Mouse (Mus musculus) midbrain, embryonic 14.5 days (tissue): ENCODE results near the gene Kcnk2. TPM values are rescaled to one million over a fixed set of nuclear protein-coding genes. Genes with fewer than 3 reads are reported as not detected.
A peak's percentile ranks its signal among the peaks of the same experiment; 100 is the strongest.

Source experiments
- ATAC-seq: fragments of 200-750 bp; cut with Nextera tagmentation; 2 replicates; pipeline ENCODE4 v1.8.0; 2017; ENCODE audit warnings: moderate number of reproducible peaks, moderate library complexity; ENCODE audit not compliant: low FRiP score, low TSS enrichment
- DNase-seq: peaks from one replicate; pipeline ENCODE4 v3.0.0-alpha.2; 2015
- H3K27ac ChIP-seq: fragments of 300-500 bp; sonication (generic); replicated peaks from 2 replicates; pipeline ENCODE4 v1.5.1; 2014; ENCODE audit warnings: mild to moderate bottlenecking, low read depth, low read length, moderate library complexity
- H3K27me3 ChIP-seq: fragments of 300-500 bp; sonication (generic); 2 replicates; pipeline ENCODE4 v1.6.1; 2014; ENCODE audit warnings: low read length, control low read depth, mixed read lengths; ENCODE audit not compliant: control insufficient read depth, insufficient read depth
- H3K36me3 ChIP-seq: fragments of 300-500 bp; sonication (generic); 2 replicates; pipeline ENCODE4 v1.6.1; 2014; ENCODE audit warnings: low read length, control low read depth; ENCODE audit not compliant: control insufficient read depth, insufficient read depth
- H3K4me1 ChIP-seq: fragments of 300-500 bp; sonication (generic); 2 replicates; pipeline ENCODE4 v1.6.1; 2014; ENCODE audit warnings: mild to moderate bottlenecking, antibody characterized with exemption, low read length, control low read depth; ENCODE audit not compliant: control insufficient read depth, insufficient read depth
- H3K4me2 ChIP-seq: fragments of 300-500 bp; sonication (generic); 2 replicates; pipeline ENCODE4 v1.6.1; 2014; ENCODE audit warnings: mild to moderate bottlenecking, low read length, moderate library complexity
- H3K4me3 ChIP-seq: fragments of 300-500 bp; sonication (generic); replicated peaks from 2 replicates; pipeline ENCODE4 v1.5.1; 2014; ENCODE audit warnings: low read depth, low read length
- H3K9ac ChIP-seq: fragments of 300-500 bp; sonication (generic); replicated peaks from 2 replicates; pipeline ENCODE4 v1.6.1; 2014; ENCODE audit warnings: mild to moderate bottlenecking, low read length, moderate library complexity
- H3K9me3 ChIP-seq: fragments of 300-500 bp; sonication (generic); 2 replicates; pipeline ENCODE4 v1.6.1; 2016; ENCODE audit warnings: low read length, control low read depth, mixed read lengths; ENCODE audit not compliant: control insufficient read depth
- WGBS: fragments of 180-500 bp; shearing (Covaris S2); extraction: QIAGEN DNeasy Blood & Tissue Kit; methylation state at CpG from one replicate; pipeline ENCODE4 v1.1.7; 2014; 5-methylcytosine and 5-hydroxymethylcytosine counted together
- polyA plus RNA-seq: library from polyadenylated mRNA; unstranded; fragments of >200 nt; fragmentation: Nextera tagmentation; extraction: Ambion mirVana; gene quantifications from 2 replicates; pipeline ENCODE4 v1.2.1, GENCODE M21; 2014

The Kcnk2 gene
- polyA plus RNA-seq, 1 experiment from 2014 or later = 23.8 TPM

DNA sequence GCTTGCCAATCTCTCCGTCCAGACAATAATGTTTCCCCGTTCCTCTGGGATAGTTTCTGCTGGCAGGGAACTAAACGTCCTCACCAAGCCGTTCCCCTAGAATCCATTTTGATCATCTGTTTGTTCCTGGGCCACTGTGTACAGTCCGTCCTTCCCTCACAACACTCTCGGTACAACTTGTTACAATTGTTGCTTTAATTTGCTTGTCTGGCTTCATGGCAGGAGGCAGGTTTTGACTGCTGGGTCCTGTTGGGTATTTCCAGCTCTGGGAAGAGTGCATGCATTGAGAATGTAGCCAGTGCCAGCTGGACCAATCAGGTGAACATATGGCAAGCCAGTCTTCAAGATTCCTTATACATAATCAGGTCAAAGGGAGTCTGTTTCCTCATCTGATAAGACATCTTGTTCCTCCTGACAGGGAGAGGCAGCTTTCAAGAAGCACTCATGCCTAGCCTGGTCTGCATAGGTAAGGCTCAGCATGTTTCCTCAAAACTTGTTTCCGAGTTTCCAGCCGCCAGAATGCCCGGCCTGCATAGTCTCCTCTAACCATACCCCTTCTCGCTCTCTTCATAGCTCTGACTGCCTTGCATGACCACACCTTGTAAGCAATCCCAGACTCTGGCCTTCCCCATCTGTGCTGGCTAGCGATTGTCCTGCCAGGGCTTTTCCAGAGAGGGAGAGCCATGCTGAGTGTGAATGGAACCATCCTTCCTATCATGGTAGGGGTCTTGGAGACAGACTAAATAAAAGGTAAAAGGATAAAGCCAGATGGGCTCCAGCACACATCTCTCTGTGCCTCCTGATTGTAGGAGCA is 184.1 kb downstream of the Kcnk2 start:
- ATAC-seq (no peak), DNase-seq (no peak)
- Histone ChIP-seq H3K27me3 (no peaks in the 10 kb centered on the region), H3K9me3 (no peaks in the 10 kb centered on the region), H3K36me3 (no peaks in the 10 kb centered on the region), H3K27ac (no peak overlapping the region), H3K4me2 (no peak overlapping the region), H3K4me3 (no peak overlapping the region), H3K4me1 (no peaks in the 10 kb centered on the region), H3K9ac (no peak overlapping the region)
- WGBS = 87% methylated on average over 11 of the region's 11 CpGs

DNA sequence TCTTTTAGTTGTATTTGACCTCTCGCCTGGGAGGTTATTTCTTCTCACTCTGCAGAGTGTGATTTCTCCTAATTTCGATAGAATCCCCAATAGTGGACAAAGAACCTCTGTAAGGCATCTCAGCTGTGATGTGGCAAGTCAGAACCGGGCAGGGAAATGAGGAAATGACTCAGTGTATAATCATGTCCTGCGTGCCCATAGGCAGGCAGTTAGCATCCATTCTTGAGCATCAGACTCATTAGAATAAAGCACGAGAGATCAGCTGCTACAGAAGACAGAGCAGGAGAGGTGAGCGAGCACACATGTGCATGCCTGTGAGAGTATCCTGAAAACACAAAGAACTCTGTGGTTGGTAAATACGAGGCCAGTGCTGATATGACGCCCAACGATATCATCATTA is 186.9 kb downstream of the Kcnk2 start:
- no peak overlapping the region for H3K27ac ChIP-seq
- no peaks in the 10 kb centered on the region for H3K27me3 ChIP-seq
- H3K36me3 ChIP-seq = 0 out of 2 replicates have a peak, but pooled peaks cover 5% of the 10 kb centered on the region
- 0 out of 2 replicates have a peak, but pooled peaks cover 3% of the 10 kb centered on the region for H3K9me3 ChIP-seq
- ATAC-seq = no peak
- H3K4me3 ChIP-seq = no peak overlapping the region
- 79% methylated on average over 9 of the region's 9 CpGs for WGBS
- no peak for DNase-seq
- no peak overlapping the region for H3K4me2 ChIP-seq
- H3K4me1 ChIP-seq = no peaks in the 10 kb centered on the region
- H3K9ac ChIP-seq = no peak overlapping the region

DNA sequence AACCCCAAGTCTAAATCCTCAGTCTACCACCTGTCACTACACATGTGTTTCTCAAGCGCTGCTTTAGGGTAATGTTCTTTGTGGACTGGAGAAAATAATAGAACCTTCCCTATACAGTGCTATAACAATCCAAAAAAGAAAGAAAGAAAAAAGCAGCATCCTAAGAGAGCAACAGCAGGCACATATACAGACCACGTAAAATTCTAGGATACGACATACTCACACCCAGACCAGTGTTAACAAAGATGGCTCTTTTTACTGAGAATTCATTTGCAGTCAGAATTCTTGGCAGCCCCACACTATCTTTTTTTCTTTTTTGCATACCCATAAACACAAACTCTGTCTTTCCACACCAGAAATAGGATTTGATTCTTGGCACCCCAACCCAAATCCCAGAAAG is 187.6 kb downstream of the Kcnk2 start:
- no peaks in the 10 kb centered on the region for H3K4me1 ChIP-seq
- no peak for ATAC-seq
- no peak overlapping the region for H3K4me2 ChIP-seq
- no peak overlapping the region for H3K4me3 ChIP-seq
- H3K27ac ChIP-seq = no peak overlapping the region
- no peak overlapping the region for H3K9ac ChIP-seq
- H3K36me3 ChIP-seq = 0 out of 2 replicates have a peak, but pooled peaks cover 10% of the 10 kb centered on the region
- H3K27me3 ChIP-seq = no peaks in the 10 kb centered on the region
- H3K9me3 ChIP-seq = 0 out of 2 replicates have a peak, but pooled peaks cover 3% of the 10 kb centered on the region
- WGBS = 91% methylated on average over 3 of the region's 3 CpGs
- no peak for DNase-seq

DNA sequence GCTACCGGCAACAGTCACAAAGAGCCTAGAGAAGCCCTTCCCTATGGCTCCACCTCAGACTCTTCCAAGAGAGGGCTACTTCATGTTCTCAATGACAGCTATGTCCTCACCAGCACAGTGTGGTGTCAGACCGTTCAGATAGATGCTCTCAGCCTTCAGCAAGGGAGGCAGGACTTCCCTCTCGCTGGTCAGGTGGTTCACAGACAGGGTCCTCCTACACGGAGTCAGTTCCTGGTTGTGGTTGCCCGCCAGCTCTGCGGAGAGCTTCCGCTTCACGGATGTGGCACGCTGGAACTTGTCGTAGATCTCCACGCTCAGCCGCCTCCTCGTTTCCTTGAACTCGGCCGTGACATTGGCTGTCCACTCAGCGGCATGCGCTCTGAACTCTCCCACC is 192.4 kb downstream of the Kcnk2 start:
- Histone ChIP-seq H3K36me3 (0 out of 2 replicates have a peak, but pooled peaks cover 15% of the 10 kb centered on the region), H3K4me2 (no peak overlapping the region), H3K27ac (no peak overlapping the region), H3K9ac (no peak overlapping the region), H3K4me3 (no peak overlapping the region), H3K4me1 (no peaks in the 10 kb centered on the region), H3K27me3 (no peaks in the 10 kb centered on the region), H3K9me3 (0 out of 2 replicates have a peak, but pooled peaks cover 3% of the 10 kb centered on the region)
- ATAC-seq (no peak), DNase-seq (no peak)
- 91% methylated on average over 17 of the region's 17 CpGs for WGBS

DNA sequence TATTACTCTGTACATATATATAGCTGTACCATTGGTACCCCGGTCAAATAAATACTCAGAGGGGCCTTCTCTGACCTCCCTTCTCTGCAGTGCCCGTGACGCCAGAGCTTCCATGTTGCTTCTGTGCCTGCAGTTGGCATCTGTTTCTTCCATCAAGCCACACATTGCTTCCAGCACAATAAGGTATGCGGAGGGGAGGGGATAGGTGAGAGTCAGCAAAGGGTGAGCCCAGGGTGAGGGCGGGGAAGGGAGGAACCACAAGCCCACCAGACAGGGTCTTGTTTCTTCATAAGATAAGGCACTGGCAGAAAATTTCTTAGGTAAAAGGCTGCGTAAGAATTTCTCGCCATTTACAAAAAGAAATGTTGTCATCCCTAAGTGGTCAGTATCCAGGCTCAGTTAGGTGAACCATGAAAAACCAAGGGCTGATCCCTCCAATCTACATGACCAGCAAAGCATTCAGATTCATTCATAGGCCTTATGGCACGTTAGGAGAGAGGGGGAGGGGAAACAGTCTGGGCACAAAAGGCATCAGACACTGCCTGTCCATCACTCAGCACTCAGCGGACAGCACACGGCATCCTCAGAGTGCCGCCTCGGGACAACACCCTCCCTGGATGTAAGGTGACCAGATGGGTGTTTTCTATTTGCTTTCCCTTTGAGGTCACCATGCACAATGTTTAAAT is 192.9 kb downstream of the Kcnk2 start:
- no peak overlapping the region for H3K4me3 ChIP-seq
- H3K27me3 ChIP-seq = no peaks in the 10 kb centered on the region
- H3K36me3 ChIP-seq = 0 out of 2 replicates have a peak, but pooled peaks cover 15% of the 10 kb centered on the region
- 0 out of 2 replicates have a peak, but pooled peaks cover 3% of the 10 kb centered on the region for H3K9me3 ChIP-seq
- ATAC-seq = no peak
- H3K4me2 ChIP-seq = no peak overlapping the region
- H3K27ac ChIP-seq = no peak overlapping the region
- no peak overlapping the region for H3K9ac ChIP-seq
- no peak for DNase-seq
- no peaks in the 10 kb centered on the region for H3K4me1 ChIP-seq
- WGBS = 63% methylated on average over 12 of the region's 12 CpGs

DNA sequence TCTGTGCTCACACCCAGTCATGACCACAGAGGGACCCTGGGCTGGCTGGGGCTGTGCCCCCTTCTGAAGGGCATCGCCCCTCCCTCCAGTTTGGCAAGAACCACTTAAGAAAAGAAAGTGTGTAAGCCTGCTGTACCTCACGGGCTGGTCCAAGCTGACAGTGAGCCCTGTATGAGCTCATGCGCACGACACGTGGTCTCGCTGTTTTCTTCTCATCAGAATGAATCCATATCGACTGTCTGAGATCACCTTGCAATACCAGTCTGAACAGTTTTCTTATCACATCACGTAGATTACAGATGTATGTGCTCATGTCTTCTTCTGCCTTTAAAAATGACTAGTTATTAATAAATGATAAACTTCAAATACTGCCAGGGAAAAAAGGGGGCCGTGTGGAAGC is 193.5 kb downstream of the Kcnk2 start:
- Histone ChIP-seq H3K27ac (no peak overlapping the region), H3K9me3 (0 out of 2 replicates have a peak, but pooled peaks cover 3% of the 10 kb centered on the region), H3K4me3 (no peak overlapping the region), H3K27me3 (no peaks in the 10 kb centered on the region), H3K36me3 (0 out of 2 replicates have a peak, but pooled peaks cover 15% of the 10 kb centered on the region), H3K9ac (no peak overlapping the region), H3K4me2 (no peak overlapping the region), H3K4me1 (no peaks in the 10 kb centered on the region)
- WGBS = 86% methylated on average over 9 of the region's 9 CpGs
- ATAC-seq (no peak), DNase-seq (no peak)

DNA sequence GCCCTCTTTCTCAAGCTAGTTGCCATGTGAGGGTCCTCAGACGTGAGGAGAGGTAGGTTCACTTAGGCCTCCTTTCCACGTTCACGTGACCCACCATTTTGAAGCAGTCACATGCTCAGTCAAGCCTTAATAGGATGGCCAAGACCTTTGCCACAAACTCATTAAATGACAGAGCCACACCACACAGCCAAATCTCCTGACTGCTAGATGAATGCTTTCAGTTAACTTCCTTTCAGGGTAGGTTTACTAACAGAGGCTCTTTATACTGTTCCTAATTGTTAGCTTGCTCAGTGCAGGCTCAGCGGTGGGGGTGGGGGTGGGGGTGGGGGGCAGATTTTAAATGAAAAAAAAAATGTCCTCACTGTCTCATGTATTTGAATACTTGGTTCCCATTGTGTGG is 206.3 kb downstream of the Kcnk2 start:
- no peak for DNase-seq
- WGBS = 54% methylated on average over 4 of the region's 4 CpGs

DNA sequence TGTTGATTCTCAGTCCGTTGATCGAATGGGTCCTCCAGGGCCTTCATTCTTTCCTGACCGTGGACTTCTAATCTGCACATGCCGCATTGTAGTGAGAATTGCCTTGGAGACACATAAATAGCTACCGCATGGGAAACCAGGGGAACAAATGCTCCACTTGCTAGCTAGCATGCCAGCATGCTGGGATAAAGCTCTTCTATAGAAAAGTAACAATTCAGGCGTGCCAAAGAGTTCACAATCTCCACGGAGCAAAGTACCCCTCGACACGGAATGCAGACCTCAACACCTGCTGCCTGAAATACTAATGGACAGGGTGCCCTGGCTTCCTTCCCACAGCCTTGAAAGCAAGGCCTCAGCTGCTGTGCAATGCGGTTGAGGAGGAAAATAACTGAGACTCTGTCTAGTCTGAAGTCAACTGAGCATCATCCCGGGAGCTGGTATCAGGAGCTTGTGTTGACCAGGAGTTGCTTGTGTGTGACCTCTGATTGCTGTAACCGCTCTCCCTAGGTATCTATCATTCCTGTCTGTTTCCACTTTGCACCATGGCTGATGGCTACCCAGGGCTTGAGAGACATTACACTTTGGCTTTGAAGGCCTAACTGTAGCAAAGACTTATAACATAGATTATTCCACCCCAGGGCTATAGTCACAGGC is 214.2 kb downstream of the Kcnk2 start:
- H3K27ac ChIP-seq = no peak overlapping the region
- 8% methylated on average over 12 of the region's 12 CpGs for WGBS
- peak; percentile 85 for ATAC-seq

More for the DNA sequence above, 206.3 kb downstream of the Kcnk2 start:
- no peaks in the 10 kb centered on the region for H3K27me3 ChIP-seq
- H3K4me2 ChIP-seq = no peak overlapping the region
- H3K4me3 ChIP-seq = no peak overlapping the region
- H3K9ac ChIP-seq = no peak overlapping the region
- no peaks in the 10 kb centered on the region for H3K36me3 ChIP-seq
- H3K4me1 ChIP-seq = no peaks in the 10 kb centered on the region
- no peak overlapping the region for H3K27ac ChIP-seq
- ATAC-seq = no peak
- H3K9me3 ChIP-seq = no peaks in the 10 kb centered on the region

More for the DNA sequence above, 214.2 kb downstream of the Kcnk2 start:
- Histone ChIP-seq H3K4me2 (no peak overlapping the region), H3K4me1 (peaks cover 8% of the 10 kb centered on the region; the same call in 1 of the 2 replicates), H3K36me3 (no peaks in the 10 kb centered on the region), H3K4me3 (no peak overlapping the region), H3K27me3 (no peaks in the 10 kb centered on the region; the same call in 1 of the 2 replicates), H3K9me3 (no peaks in the 10 kb centered on the region), H3K9ac (no peak overlapping the region)
- DNase-seq = peak; percentile 79
